In the genomic region with DNA sequence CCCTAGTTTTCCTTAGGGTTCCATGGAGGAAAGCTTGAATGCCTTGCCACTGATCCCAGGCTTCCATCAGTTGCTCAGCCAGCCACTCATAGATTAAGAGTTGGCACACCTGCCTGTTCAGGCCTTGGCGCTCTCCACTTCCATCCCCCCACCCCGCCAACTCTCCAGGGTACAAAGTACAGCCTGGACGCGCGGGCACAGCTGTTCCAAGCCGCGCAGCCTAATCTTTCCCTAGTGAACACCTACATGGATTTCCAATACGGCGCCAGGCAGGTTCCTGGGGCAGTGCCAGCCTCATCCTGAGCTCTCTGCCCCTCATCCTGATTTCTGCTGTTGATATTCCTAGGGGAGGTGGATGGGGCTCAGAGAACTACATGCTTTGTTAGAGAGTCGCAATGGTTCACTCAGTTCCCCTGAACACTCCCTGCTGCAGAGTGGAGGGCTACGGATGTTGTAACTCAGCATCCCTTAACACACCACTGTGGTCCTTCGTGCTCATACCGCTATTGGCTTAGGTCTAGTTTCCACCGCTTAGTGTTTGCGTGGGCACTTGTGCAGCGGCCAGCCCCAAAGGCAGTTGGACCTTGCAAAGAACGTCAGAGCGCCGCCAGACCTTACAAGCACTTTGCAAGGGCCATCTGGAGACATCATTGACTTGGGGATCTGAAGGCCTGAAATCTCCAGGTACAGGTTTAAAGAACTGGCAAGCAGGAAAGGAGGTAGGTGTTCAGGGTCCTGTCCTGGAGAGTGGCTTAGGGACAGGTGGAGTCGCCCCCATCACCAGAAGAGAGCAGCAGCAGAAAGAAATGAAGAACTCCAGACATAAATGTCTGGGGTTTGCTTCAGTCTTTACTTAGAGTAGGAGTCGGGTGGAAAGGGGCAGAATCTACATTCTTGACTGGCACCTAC, we compare ENCODE assay signal across 8 mouse cellular contexts. TPM values are rescaled to one million over a fixed set of nuclear protein-coding genes. Genes with fewer than 3 reads are reported as not detected.
DNase-seq lines count a peak whose midpoint lies in the region; ATAC-seq and TF ChIP-seq lines count a peak whose summit lies in the region.

A gene (plus strand): TSS at position 610 of the 909 bp plus-strand sequence.

- peaks cover 7% of the 10 kb centered on the region for H3K27me3 ChIP-seq in liver, adult 2 months (ENCODE audit: control insufficient read depth, insufficient read depth, low read length)
- peaks cover 20% of the 10 kb centered on the region for H3K27me3 ChIP-seq in forebrain, embryonic 16.5 days (replicated peaks; ENCODE audit: control insufficient read depth, insufficient read depth, low read length)
- peaks cover 40% of the 10 kb centered on the region for H3K27me3 ChIP-seq in midbrain, embryonic 15.5 days (replicated peaks)

- no peaks in the 10 kb centered on the region for H3K36me3 ChIP-seq in liver, adult 2 months (ENCODE audit: control insufficient read depth, insufficient read depth, low read length)
- H3K36me3 ChIP-seq in forebrain, embryonic 16.5 days (ENCODE audit: control insufficient read depth, insufficient read depth) = no peaks in the 10 kb centered on the region
- no peaks in the 10 kb centered on the region for H3K36me3 ChIP-seq in midbrain, embryonic 15.5 days (replicated peaks)

- TF ChIP-seq CTCF in liver, adult 2 months (IDR thresholded peaks at IDR 0.05; ENCODE audit: low read depth, low read length) = no peak

- H3K79me2 ChIP-seq in liver, adult 2 months (ENCODE audit: control insufficient read depth, insufficient read depth, low read length) = no peaks in the 10 kb centered on the region

- TF ChIP-seq POLR2A in liver, adult 2 months (IDR thresholded peaks at IDR 0.05; ENCODE audit: extremely low read depth, insufficient read depth, low read length) = no peak

- ATAC-seq in forebrain, embryonic 16.5 days = no peak
- 0 out of 2 replicates have a peak, but pooled peaks have one; percentile 18 for ATAC-seq in midbrain, embryonic 15.5 days (replicated peaks)

- no peaks in the 10 kb centered on the region for H3K9me3 ChIP-seq in forebrain, embryonic 16.5 days (ENCODE audit: control insufficient read depth, low read length)
- no peaks in the 10 kb centered on the region for H3K9me3 ChIP-seq in midbrain, embryonic 15.5 days

- no peak for DNase-seq in liver, adult 2 months (ENCODE audit: extremely low read depth, low read depth, low spot score)
- DNase-seq in liver = no peak
- peak; percentile 7 for DNase-seq in layer of hippocampus, adult 9-11 months
- no peak for DNase-seq in spleen, postnatal 36 days (ENCODE audit: low spot score in 2 of 2)
- DNase-seq in spleen, adult 18-20 months = no peak
- DNase-seq in gastrocnemius, adult 8-10 months (ENCODE audit: low spot score in 2 of 2) = no peak

- WGBS in liver, adult 2 months = 23% methylated on average over 21 of the region's 21 CpGs
- WGBS in forebrain, embryonic 16.5 days = 16% methylated on average over 21 of the region's 21 CpGs
- WGBS in midbrain, embryonic 15.5 days = 10% methylated on average over 21 of the region's 21 CpGs

- peak within 1 kb of the TSS; percentile 15; the same call in 1 of the 2 replicates for H3K4me3 ChIP-seq in liver, adult 2 months (ENCODE audit: insufficient read depth, low read depth, low read length)
- peak within 1 kb of the TSS; percentile 57 for H3K4me3 ChIP-seq in forebrain, embryonic 16.5 days (replicated peaks; ENCODE audit: low read length)
- peak within 1 kb of the TSS; percentile 53 for H3K4me3 ChIP-seq in midbrain, embryonic 15.5 days

- no peak within 1 kb of the TSS for H3K27ac ChIP-seq in liver, adult 2 months (replicated peaks; ENCODE audit: insufficient read depth, low read depth, low read length)
- H3K27ac ChIP-seq in forebrain, embryonic 16.5 days (ENCODE audit: low read length) = no peak within 1 kb of the TSS
- H3K27ac ChIP-seq in midbrain, embryonic 15.5 days = no peak within 1 kb of the TSS

- H3K4me2 ChIP-seq in forebrain, embryonic 16.5 days (ENCODE audit: low read length) = peak within 1 kb of the TSS; percentile 97
- H3K4me2 ChIP-seq in midbrain, embryonic 15.5 days = peak within 1 kb of the TSS; percentile 75

- H3K9ac ChIP-seq in liver, adult 2 months (ENCODE audit: low read depth, low read length) = no peak within 1 kb of the TSS
- peak within 1 kb of the TSS; percentile 47 for H3K9ac ChIP-seq in forebrain, embryonic 16.5 days (replicated peaks; ENCODE audit: low read depth, low read length)
- peak within 1 kb of the TSS; percentile 47 for H3K9ac ChIP-seq in midbrain, embryonic 15.5 days

- H3K4me1 ChIP-seq in liver, adult 2 months (ENCODE audit: control insufficient read depth, insufficient read depth, low read length) = peaks cover 7% of the 10 kb centered on the region; the same call in 1 of the 2 replicates
- peaks cover 30% of the 10 kb centered on the region for H3K4me1 ChIP-seq in forebrain, embryonic 16.5 days (replicated peaks; ENCODE audit: control insufficient read depth, insufficient read depth, low read length)
- H3K4me1 ChIP-seq in midbrain, embryonic 15.5 days = peaks cover 35% of the 10 kb centered on the region

RNA-seq across cellular contexts. Expression of the gene that starts here (rescaled TPM):
- total RNA-seq in liver, adult 2 months (2014; rRNA removed) = 0.07 TPM in 1 of 2 replicates, not detected in the other
- polyA plus RNA-seq in liver, adult 2 months (2012; rRNA removed) = not detected in 2 replicates
- 7.4 and 11.7 TPM in 2 replicates for polyA plus RNA-seq in forebrain, embryonic 16.5 days (2015; fragmentation: Nextera tagmentation; extraction: Ambion mirVana)
- 12.5 and 12.6 TPM in 2 replicates for polyA plus RNA-seq in midbrain, embryonic 15.5 days (2015; fragmentation: Nextera tagmentation; extraction: Ambion mirVana)
- under 1 TPM in 3 of 4 experiments, not detected in 1; 0.12 to 0.27 (median 0.13) TPM for total RNA-seq in gastrocnemius, adult 8-10 months (2022)
